Mouse (Mus musculus): Measurements from ENCODE around the gene Taf15. TPM values are rescaled to one million over a fixed set of nuclear protein-coding genes. Genes with fewer than 3 reads are reported as not detected.

Gene Taf15
- total RNA-seq, 2 experiments from 2014 or later, result 20.2 to 24.3 TPM

- no peak for DNase-seq
These were observed 15.6 kb upstream of the Taf15 start for GRCm38 (mm10) chr11:83457257-83457656.

DNA sequence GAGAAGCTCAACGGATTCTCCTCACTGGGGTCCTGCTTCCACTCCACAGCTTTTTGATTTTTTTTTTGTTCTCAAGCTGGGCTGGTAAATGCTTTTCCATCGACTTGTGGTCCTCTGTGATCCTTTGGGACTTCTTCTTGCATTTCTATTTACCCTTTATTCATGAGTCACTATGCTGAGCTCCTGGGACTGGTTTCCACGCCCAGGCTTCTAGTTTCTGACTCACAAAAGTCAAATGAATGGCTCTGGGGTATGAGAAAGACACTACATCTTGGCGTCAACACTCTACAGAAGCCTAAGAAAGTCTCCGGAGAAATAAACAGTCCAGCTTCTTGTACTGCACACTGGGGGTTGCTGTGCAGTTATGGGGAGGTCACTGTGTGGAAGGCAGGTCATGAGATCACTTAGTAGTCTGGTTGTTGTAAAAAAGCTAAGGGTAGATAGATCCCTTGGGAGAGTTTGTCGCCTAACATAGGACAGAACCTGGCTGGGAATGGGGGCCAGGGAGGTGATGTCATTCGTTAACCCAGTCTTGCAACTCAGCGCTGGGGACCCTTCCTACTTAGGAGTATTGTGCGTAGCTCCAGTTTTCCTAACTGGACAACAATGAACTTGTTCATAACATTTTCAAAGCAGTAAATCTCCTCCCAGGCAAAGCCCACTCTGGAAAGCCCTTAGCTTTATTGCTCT, 14.8 kb upstream of the Taf15 start:
- DNase-seq, result peak; percentile 30

DNA sequence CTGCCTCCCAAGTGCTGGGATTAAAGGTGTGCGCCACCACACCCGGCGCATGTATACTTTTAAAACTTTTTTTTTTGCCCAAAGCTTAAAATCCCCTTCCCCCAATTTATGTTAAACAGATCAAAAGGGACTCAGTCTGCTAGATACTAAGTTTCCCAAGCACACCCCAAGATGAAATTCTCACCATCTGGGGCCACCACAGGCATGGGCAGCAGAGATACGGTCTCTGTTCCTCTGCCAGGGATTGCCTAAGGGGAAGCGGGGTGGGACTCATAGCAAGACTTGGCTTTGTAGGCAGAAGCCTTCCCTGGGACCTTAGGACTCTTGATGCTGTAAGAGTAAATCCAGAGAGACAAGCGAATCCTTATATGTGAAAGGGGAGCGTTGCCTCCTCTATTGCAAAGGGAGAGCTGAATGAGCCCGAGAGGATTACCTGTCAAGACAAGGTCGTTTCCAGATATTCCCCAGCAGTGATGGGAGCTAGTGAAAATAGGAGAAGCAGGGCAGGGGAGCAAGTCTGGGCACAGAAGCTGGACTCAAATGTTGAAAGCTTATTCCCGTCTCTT, 11.3 kb upstream of the Taf15 start:
- DNase-seq, result no peak

GRCm38 (mm10) chr11:83462711-83463244, 10.1 kb upstream of the Taf15 start, which contains the start of gene Mmp28:
TSS of gene Mmp28 (minus strand) at chr11:83463071.
- DNase-seq, result peak; percentile 66

DNA sequence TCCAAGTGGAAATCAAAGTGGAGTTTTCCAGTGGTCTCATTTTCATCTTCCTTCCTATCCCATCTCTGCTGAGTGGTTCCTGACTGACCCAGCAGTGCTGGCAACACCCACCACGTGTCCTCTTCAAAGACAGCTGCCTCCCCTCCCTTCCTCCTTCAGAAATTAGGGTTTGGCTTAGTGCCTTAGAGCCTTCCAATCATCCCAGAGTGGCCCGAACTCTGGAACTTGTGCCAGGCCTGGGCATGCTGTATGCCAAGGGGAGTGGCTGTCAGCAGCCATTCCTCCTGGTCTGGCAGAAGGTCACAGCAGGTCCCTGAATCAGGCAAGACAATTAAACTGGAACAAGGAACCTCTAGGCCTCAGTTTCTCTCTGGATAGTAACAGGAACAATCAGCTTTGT, 6.9 kb upstream of the Taf15 start:
- DNase-seq, result peak; percentile 32

GRCm38 (mm10) chr11:83467120-83467652, 5.7 kb upstream of the Taf15 start:
- peak; percentile 80 for DNase-seq

DNA sequence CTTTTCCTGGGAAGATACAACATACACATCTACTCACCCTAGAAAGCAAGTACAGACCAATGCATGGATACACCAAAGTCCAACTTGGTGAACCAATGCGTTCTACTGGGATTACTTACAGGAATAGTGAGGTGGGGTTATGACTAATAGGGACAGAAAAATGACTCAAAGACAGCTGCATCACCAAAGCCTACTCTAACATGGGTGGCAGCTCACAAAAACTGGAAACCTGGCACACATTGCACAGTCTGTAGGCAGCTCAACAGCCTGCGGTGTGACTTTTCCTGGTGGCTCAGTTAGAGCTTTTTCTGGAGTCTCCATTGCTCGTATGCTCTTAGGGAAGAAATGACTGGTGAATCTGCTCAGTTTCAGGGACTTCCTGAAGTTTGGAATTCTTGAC, 4.1 kb upstream of the Taf15 start:
- no peak for DNase-seq

DNA sequence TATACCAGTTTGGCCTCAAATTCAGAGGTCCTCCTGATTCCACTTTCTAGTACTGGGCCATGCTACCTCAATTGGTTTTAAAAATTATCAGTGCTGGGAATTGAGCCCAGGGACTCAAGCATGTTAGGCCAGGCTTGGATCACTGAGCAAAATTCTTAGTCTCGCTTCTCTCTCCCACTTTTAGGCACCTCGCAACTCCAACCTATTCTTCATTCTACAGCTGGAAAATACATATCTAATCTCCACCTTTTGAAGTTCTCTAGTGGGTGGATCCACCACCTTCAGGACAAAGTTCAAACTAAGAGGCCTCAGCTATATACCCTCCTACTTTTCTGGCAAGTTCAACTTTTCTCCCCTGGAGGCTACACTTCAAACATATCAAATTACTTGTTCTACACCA, 1.1 kb upstream of the Taf15 start:
- DNase-seq, result no peak

DNA sequence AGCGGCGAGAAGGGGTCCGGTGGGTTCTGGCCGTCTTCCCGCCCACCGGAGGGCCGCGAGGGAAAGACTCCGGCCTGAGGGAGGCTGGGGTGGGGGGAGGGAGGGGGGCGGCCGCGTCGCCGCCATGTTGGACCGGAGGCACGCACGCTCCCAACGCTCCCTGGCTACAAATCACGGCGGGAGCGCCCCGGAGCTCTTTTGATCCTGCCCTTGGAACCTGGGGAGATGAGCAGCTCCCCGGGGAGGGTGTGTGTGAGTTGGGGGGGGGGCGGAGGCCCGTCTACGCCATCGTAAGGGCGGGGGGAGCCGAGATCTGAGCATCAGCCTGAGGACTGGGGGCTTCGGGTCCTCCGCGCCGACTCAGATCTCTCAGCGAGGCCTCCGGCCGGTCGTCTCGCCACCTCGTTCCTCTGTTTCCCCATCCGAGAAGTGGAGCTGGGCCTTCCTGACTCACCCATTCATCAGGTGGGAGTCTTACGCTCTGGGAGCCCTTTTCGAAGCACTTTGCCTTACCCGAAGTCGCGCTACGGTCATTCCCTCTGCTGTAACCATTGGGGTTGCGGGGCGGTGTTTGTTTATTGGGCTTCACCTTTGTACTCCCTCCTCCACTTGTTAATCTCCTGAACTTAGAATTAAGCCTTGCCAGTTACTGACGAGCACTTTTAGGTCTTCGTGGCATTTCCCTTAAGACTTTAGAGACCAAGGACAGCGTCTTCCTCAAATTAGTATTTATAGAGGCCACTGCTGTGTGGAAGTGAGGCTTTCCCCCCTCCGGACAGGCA, 540 bp downstream of the Taf15 start:
- DNase-seq, result no peak

- no peak for DNase-seq
These were observed 18.6 kb downstream of the Taf15 start for GRCm38 (mm10) chr11:83491488-83491887.

DNA sequence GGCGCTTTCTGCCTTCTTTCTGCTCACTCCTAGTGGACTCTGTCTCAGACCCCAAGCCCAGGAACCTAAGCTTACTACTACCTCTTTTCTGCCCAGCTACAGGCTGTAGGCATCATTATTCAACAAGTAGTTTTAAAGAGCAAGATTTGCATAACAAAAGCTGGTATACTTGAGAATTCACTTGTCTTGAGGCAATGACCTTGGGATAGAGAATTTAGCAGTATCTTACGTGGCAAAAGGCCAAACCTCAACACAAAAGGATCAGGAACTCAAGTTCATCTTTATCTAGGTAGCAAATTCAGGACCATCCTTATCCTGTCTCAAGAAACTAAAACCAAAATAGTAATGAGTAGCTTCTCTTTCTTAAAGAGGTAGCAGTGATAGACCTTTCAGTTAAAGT, 22.7 kb downstream of the Taf15 start:
- DNase-seq, result no peak

GRCm38 (mm10) chr11:83504308-83504707, 31.4 kb downstream of the Taf15 start:
- DNase-seq, result no peak

- no peak for DNase-seq
These were observed 36.6 kb downstream of the Taf15 start for GRCm38 (mm10) chr11:83509521-83509920.

DNA sequence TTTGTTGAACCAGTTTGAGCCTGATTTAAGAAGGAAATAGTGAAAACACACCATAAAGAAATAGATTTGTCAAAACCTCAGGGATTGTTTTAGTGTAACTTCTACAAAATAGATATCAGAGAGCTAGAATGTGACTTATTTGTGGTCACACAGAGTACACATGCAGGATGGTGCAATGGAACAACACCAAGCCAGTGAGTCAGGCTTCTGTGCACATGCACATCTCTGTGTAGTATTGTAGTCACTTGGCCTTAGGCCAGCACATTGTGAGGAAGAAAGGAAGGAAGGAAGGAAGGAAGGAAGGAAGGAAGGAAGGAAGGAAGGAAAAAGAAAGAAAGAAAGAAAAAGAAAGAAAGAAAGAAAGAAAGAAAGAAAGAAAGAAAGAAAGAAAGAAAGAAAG, 44.3 kb downstream of the Taf15 start:
- DNase-seq, result no peak

GRCm38 (mm10) chr11:83518371-83518770, 45.5 kb downstream of the Taf15 start:
- no peak for DNase-seq

- DNase-seq, result no peak
These were observed 49.2 kb downstream of the Taf15 start, which contains the start of gene Heatr9 for GRCm38 (mm10) chr11:83522075-83522474. TSS of gene Heatr9 (minus strand) at chr11:83522175.

GRCm38 (mm10) chr11:83529024-83529423, 56.1 kb downstream of the Taf15 start:
- no peak for DNase-seq

- DNase-seq, result no peak
These were observed 57.5 kb downstream of the Taf15 start, which contains the start of gene Ccl5 for GRCm38 (mm10) chr11:83530360-83530759. TSS of gene Ccl5 (minus strand) at chr11:83530518.

GRCm38 (mm10) chr11:83533192-83533591, 60.3 kb downstream of the Taf15 start:
- no peak for DNase-seq

DNA sequence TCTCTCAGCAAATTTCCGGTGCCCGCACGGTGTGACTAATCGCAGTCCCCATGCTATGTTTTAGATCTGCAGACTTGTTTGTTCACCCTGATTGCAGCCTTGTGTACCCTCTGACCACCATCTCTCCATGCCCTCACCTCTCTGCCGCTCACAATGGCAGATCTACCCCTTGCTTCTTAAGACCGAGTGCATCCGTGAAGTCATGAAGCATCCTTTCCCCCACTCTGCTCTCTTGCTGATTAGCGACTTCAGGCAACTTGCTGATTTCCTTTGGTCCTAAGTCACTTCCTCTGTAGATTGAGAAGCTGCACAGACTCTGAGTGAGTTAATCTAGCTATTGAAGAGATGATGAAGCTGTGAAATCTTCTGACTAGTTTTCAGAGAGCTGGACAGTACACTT, 61.3 kb downstream of the Taf15 start:
- DNase-seq, result no peak

- peak; percentile 44 for DNase-seq
These were observed 61.9 kb downstream of the Taf15 start for GRCm38 (mm10) chr11:83534609-83535423.

GRCm38 (mm10) chr11:83536831-83537230, 63.9 kb downstream of the Taf15 start:
- DNase-seq, result no peak

Data from gastrocnemius, postnatal 25 days (tissue).